Mouse (Mus musculus) cerebellum, adult 2 months (tissue): ENCODE measurements at regions not wholly inside any gene's neighbourhood (a gene's known extent, or its start where the extent isn't known, plus 50 kb on each side); places are given as distances from the start of the nearest gene placed in this dataset.

Experiments
- CTCF ChIP-seq: fragments of 200-500 bp; IDR thresholded peaks from 2 replicates; pipeline ENCODE4 v1.5.1; 2011; ENCODE audit warnings: low read depth, mild to moderate bottlenecking, control low read depth, low read length, moderate library complexity, borderline replicate concordance; ENCODE audit not compliant: insufficient read depth
- POLR2A ChIP-seq: fragments of 200-500 bp; IDR thresholded peaks from 2 replicates; pipeline ENCODE4 v1.6.1; 2011; ENCODE audit warnings: low read length, control low read depth, borderline replicate concordance; ENCODE audit not compliant: insufficient read depth

GRCm38 (mm10) chr7:72738324-72738944, 432.0 kb upstream of the Mctp2 start:
- no peak for TF ChIP-seq POLR2A
- TF ChIP-seq CTCF = no peak
